22 mouse cellular contexts compared by ENCODE assay signal in the genomic region with DNA sequence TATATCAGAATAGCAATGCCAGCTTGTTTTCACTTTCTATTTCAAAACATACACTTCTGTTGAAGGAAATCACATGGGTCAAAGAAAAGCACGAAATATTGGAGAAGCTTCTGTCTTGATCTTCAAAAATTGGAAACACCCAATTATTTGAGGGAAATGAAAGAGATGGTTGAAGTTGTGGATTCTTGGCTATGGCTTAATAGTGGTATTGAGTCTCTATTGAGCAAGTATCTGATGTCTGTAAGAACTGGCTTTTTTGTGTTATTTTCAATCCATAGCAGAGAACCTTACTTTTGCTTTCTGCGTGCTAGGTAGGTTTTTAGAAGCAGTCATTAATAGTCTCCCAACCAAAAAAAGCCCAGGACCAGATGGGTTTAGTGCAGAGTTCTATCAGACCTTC. TPM values are rescaled to one million over a fixed set of nuclear protein-coding genes. Genes with fewer than 3 reads are reported as not detected.
DNase-seq lines count a peak whose midpoint lies in the region; ATAC-seq lines count a peak whose summit lies in the region.
"Had no signal": no experiment of that assay in that cellular context is flagged by ENCODE, and none has a peak within 500 bp of the region (broad histone marks: within the 10 kb centered on the region; RNA-seq: fewer than 3 reads in every experiment).

No protein-coding gene starts in this region.

- ATAC-seq in granulocyte monocyte progenitor cell, adult 5-6 weeks (replicated peaks; ENCODE audit: poor library complexity, severe bottlenecking): peak; percentile 85
- ATAC-seq in megakaryocyte, adult 5-6 weeks (ENCODE audit: poor library complexity, severe bottlenecking): peak; percentile 75
- ATAC-seq in megakaryocyte progenitor cell, adult 5-6 weeks (replicated peaks; ENCODE audit: poor library complexity): 0 out of 2 replicates have a peak, but pooled peaks have one; percentile 26
- peak; percentile 48; the same call in 1 of the 2 replicates for ATAC-seq in monocyte, adult 5-6 weeks (replicated peaks; ENCODE audit: insufficient number of reproducible peaks, low FRiP score, low TSS enrichment, poor library complexity, severe bottlenecking)
- no peak for ATAC-seq in frontal cortex, adult (ENCODE audit: low TSS enrichment)
- ATAC-seq: activated CD4-positive, CD25-positive, alpha-beta regulatory T cell, adult 4 months; CD4-positive, CD25-positive, alpha-beta regulatory T cell, adult 4 months; Patski had no signal

- no peak for DNase-seq in gastrocnemius, postnatal 25 days
- no peak for DNase-seq in testis, postnatal 10 days (ENCODE audit: low spot score)
- DNase-seq in lung, postnatal 25 days (ENCODE audit: low spot score): no peak
- DNase-seq: adrenal gland, adult 2 months; adrenal gland, adult 8-10 months; adrenal gland, postnatal 10 days; adrenal gland, postnatal 14 days; adrenal gland, postnatal 25 days; adrenal gland, postnatal 36 days; B cell, adult 2 months; cerebellum, adult 11 months; cerebellum, adult 11-12 months had no signal

RNA-seq across cellular contexts. Expression of gene Gpr141, which starts 19.4 kb away (rescaled TPM):
- total RNA-seq in granulocyte monocyte progenitor cell, adult 5-6 weeks (2014; fragmentation: Nextera tagmentation): 18.1 and 23.9 TPM in 2 replicates
- total RNA-seq in granulocyte monocyte progenitor cell, adult 5-6 weeks (2017): 32.4 and 37.0 TPM in 2 replicates
- 151 and 163 TPM in 2 replicates for total RNA-seq in megakaryocyte, adult 5-6 weeks (2015)
- total RNA-seq in megakaryocyte, adult 5-6 weeks (2017): 201 and 203 TPM in 2 replicates
- total RNA-seq in megakaryocyte progenitor cell, adult 5-6 weeks (2015): 18.1 and 20.8 TPM in 2 replicates
- 24.5 and 24.9 TPM in 2 replicates for total RNA-seq in megakaryocyte progenitor cell, adult 5-6 weeks (2017)
- 155 to 242 TPM (median 218 TPM) in 3 replicates for total RNA-seq in monocyte, adult 5-6 weeks (2017)
- not detected for total RNA-seq in gastrocnemius, postnatal 25 days (2021)
- total RNA-seq: adrenal gland, postnatal 25 days; ES-E14; MEL had no signal

Comparison
In these comparisons a context has a peak if more than half of its experiments do, and no peak if none do; other contexts are left out.
1. RNA of gene Gpr141, which starts 19.4 kb away (total RNA-seq): 155 to 242 TPM in monocyte, adult 5-6 weeks, 151 to 203 TPM in megakaryocyte, adult 5-6 weeks, 18.1 to 37.0 TPM in granulocyte monocyte progenitor cell, adult 5-6 weeks and 18.1 to 24.9 TPM in megakaryocyte progenitor cell, adult 5-6 weeks; not detected in gastrocnemius, postnatal 25 days; every median in the first group is over 10 times any median in the second.